Mouse (Mus musculus) kidney, adult 2 months (tissue): ENCODE data around the gene Gm20479.
A peak's percentile ranks its signal among the peaks of the same experiment; 100 is the strongest.

ENCODE experiments used
- CTCF ChIP-seq: fragments of 200-500 bp; conservative IDR thresholded peaks from 2 replicates; pipeline ENCODE4 v1.5.1; 2011; ENCODE audit warnings: low read depth, mild to moderate bottlenecking, control low read depth, low read length, moderate library complexity, mixed read lengths; ENCODE audit not compliant: insufficient read depth, insufficient read length
- POLR2A ChIP-seq: fragments of 200-500 bp; IDR thresholded peaks from one replicate; pipeline ENCODE4 v1.6.1; 2011; ENCODE audit warnings: low read depth, low read length, control low read depth

GRCm38 (mm10) chr7:27306161-27307160, 50.8 kb downstream of the Gm20479 start:
- TF ChIP-seq POLR2A (no peak), CTCF (peak; percentile 69)
